Mouse (Mus musculus): ENCODE results near the gene Yeats4.
"Not testable (repeated sequence)": the region's sequence is repeated elsewhere in the genome, so short reads cannot be mapped to it uniquely, and the experiment has no call there.

The Yeats4 gene

DNA sequence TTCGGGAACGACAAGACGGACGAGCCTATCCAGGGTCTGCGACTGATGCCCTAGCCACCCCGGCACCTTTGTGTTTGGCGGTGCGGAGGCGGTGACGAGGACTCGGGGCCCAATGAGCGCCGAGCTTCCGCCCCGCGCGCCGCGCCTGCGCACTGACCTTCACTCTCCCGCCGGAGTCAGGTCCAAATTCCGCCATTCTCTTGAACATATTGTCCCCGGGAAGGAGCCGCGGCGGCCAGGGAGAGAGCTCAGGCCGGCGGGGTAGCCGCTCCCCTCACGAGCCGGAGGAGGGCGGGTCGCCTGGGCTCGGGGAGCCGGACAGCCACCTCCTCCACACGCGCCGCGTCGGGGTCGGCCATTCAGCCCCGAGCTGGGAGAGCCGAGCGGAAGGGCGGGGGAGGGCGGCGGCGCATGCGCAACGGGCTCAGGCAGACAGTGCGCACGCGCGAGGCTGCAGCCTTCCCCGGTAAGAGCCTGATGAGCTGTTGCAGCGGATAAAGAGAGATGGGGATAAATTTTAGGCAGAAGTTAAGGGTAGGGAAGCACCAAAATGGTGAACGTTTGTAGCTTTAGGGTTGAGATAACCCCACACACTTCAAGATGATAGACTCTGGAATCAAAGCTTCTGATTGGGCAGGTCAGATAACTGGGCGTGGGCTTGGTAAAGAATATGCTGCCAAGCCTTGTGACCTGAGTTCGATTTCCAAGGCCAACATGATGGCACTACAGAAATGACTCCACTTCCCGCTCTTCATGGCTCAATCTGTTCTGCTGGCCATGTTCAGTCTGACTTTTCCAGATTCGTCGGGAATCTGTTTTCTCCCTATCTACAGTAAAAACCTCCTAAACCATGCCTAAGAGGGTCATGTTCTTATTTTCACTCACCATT is at the start of gene Yeats4:
Gene Yeats4 (minus strand): TSS at position 406 of the 889 bp plus-strand sequence.
- DNase-seq (ENCODE audit: low spot score in 2 of 2), result peak; percentile 94 to 99

DNA sequence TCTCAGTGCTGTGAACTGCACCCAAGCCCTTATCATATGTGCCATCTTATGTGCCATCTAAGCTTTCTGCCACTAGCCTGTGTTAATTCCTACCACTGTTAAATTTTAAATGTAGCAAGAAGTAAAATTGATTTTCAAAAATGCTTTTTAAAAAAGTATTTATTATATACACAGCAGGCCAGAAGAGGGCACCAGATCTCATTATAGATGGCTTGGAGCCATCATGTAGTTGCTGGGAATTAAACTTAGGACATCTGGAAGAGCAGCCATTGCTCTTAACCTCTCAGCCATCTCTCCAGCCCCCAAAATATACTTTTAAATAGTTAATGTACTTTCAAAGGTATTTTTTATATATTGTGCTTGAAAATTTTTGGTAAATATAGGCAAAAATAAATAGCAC is 47.7 kb upstream of the Yeats4 start:
- no peak for DNase-seq (ENCODE audit: low spot score in 2 of 2)

- DNase-seq (ENCODE audit: low spot score in 2 of 2), result no peak
Measured at GRCm38 (mm10) chr10:117259870-117260269, 35.6 kb upstream of the Yeats4 start.

GRCm38 (mm10) chr10:117238603-117239002 is 14.3 kb upstream of the Yeats4 start, which contains the start of gene 9530003J23Rik:
9530003J23Rik (minus strand) TSS chr10:117238703.
- DNase-seq (ENCODE audit: low spot score in 2 of 2), result no peak

GRCm38 (mm10) chr10:117235866-117236265 is 11.6 kb upstream of the Yeats4 start:
- no peak for DNase-seq (ENCODE audit: low spot score in 2 of 2)

DNA sequence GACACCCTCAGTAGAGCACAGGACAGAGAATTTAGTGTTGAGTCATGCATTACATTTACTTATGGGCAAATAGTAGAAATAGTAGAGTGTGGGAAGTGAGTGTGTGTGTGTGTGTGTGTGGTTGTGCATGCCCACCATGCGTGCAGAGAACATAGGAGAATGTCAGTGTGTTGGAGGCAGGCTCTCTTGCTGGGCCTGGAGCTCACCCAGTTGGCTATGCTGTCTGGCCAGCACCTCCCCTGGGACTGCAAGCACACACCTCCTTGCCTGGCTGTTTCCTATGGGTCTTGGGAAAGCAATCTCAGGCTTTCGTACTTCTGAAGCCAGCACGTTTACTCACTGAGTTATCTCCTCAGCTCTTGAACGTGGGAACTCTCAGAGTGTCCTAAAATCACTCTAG is 10.5 kb upstream of the Yeats4 start:
- DNase-seq (ENCODE audit: low spot score in 2 of 2), result no peak

DNA sequence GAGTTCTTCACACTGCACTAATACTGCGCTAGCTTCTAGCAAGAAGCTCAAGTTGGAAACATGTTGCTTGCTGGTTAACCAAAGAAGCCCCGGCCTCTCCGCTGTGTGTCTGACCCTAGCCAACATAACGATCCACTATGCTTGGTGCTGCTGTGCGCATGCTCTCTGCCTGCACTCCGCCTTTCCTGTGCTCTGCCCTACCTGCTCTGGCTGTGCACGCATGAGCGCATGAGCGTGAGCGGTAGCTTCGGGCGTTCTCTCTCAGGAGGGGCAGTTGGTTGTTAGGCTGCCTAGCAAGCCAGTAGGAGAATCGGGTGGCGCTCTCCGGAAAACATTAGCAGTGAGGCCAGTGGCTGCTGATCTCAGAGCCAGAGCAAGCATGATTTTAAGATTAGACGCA is 5.5 kb upstream of the Yeats4 start:
- DNase-seq (ENCODE audit: low spot score in 2 of 2), result no peak

- peak in 1 of 2 experiments; percentile 46 for DNase-seq (ENCODE audit: low spot score in 2 of 2)
Measured at GRCm38 (mm10) chr10:117226002-117226401, 1.7 kb upstream of the Yeats4 start.

GRCm38 (mm10) chr10:117225094-117225493 is 787 bp upstream of the Yeats4 start:
- DNase-seq (ENCODE audit: low spot score in 2 of 2), result peak in 1 of 2 experiments; percentile 61

- DNase-seq (ENCODE audit: low spot score in 2 of 2), result no peak
Measured at GRCm38 (mm10) chr10:117223758-117224101, 577 bp downstream of the Yeats4 start.

DNA sequence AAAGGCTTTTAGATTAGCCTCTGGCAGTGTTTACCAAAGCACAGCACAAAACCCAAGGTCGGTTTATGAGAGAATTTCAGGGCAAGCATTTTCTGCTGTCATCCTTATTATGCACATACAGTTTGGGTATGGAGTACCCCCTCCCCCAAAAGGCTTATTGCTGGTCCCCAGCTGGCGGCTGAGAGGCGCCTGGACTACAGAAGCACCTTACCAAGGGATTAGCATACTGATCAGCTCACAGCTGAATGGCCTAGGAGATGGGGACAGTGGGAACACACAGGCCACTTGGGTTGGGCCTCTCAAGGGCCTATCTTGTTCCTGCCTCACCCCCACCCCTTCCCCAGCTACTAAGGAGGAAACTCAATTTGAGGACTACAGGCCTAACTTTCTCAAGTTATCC is 1.5 kb downstream of the Yeats4 start:
- DNase-seq (ENCODE audit: low spot score in 2 of 2), result peak in 1 of 2 experiments; percentile 49

- no peak for DNase-seq (ENCODE audit: low spot score in 2 of 2)
Measured at GRCm38 (mm10) chr10:117218351-117218750, 6.0 kb downstream of the Yeats4 start.

- no peak for DNase-seq (ENCODE audit: low spot score in 2 of 2)
Measured at GRCm38 (mm10) chr10:117217246-117217840, 7.0 kb downstream of the Yeats4 start.

GRCm38 (mm10) chr10:117216793-117217192 is 7.5 kb downstream of the Yeats4 start:
- DNase-seq (ENCODE audit: low spot score in 2 of 2), result peak; percentile 64 to 88

- peak in 1 of 2 experiments; percentile 50 for DNase-seq (ENCODE audit: low spot score in 2 of 2)
Measured at GRCm38 (mm10) chr10:117216132-117216495, 8.2 kb downstream of the Yeats4 start.

GRCm38 (mm10) chr10:117215409-117216131 is 8.7 kb downstream of the Yeats4 start:
- DNase-seq (ENCODE audit: low spot score in 2 of 2), result peak; percentile 46 to 73

- DNase-seq (ENCODE audit: low spot score in 2 of 2), result no peak
Measured at GRCm38 (mm10) chr10:117211023-117211422, 13.3 kb downstream of the Yeats4 start.

- DNase-seq (ENCODE audit: low spot score in 2 of 2), result no peak
Measured at GRCm38 (mm10) chr10:117209469-117209938, 14.8 kb downstream of the Yeats4 start.

DNA sequence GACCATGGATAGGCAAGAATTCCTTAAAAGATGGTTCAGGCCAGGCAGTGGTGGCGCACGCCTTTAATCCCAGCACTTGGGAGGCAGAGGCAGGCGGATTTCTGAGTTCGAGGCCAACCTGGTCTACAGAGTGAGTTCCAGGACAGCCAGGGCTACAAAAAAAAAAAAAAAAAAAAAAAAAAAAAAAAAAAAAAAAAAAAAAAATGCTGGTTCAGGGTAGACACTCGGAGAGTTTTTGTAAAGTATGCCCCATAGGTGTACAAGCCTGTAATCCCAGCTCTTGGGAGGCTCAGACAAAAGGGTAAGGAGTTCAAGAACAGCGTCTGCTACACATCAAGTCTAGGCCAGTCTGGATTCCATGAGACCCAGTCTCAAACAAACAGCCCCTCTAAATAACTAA is 15.5 kb downstream of the Yeats4 start:
- DNase-seq (ENCODE audit: low spot score in 2 of 2), result not testable (repeated sequence)

DNA sequence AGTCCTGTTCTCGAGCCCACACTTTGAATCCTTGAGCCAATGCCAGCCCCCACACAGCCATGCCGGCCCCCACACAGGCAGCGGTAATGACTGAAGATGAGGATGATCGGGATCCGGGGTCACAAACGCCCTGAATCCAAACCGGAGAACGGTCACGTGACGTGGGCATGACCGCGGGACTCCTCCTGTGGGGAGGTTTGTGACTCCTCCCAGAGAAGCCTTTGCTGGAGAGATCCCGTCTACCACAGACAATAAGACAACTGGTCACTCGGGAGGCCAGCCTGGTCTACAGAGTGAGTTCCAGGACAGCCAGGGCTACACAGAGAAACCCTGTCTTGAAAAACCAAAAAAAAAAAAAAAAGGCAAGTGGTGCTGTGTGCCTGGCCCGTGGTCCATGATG is 16.1 kb downstream of the Yeats4 start:
- DNase-seq (ENCODE audit: low spot score in 2 of 2), result no peak

GRCm38 (mm10) chr10:117206070-117206469 is 18.2 kb downstream of the Yeats4 start:
- no peak for DNase-seq (ENCODE audit: low spot score in 2 of 2)

DNA sequence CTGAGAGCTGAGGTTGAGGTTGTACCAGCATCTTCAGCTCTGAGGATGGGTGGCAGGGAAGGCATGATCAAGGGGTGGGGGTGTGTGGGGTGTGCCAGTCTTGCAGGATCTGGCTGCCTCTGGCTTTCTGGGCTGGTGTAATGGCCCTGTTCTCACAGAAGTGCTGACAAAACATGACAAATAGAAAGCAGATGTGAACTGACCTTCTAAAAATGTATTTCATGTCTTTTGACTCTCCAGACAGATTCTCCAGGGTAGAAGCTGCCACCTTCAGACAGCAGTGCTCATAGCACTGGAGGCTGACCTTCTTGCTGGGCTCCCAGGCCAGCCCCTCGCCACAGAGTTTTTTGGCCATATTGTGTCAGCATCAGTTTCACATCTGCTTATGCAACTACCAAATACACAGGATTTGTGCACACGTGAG is 20.7 kb downstream of the Yeats4 start:
- no peak for DNase-seq (ENCODE audit: low spot score in 2 of 2)
